Mouse (Mus musculus) kidney, postnatal 14 days (tissue): ENCODE results near the gene Lin28b.

ENCODE experiments used
- DNase-seq: peaks from one replicate; pipeline ENCODE4 v3.0.0; 2022; ENCODE audit warnings: mixed read lengths

The Lin28b gene

DNA sequence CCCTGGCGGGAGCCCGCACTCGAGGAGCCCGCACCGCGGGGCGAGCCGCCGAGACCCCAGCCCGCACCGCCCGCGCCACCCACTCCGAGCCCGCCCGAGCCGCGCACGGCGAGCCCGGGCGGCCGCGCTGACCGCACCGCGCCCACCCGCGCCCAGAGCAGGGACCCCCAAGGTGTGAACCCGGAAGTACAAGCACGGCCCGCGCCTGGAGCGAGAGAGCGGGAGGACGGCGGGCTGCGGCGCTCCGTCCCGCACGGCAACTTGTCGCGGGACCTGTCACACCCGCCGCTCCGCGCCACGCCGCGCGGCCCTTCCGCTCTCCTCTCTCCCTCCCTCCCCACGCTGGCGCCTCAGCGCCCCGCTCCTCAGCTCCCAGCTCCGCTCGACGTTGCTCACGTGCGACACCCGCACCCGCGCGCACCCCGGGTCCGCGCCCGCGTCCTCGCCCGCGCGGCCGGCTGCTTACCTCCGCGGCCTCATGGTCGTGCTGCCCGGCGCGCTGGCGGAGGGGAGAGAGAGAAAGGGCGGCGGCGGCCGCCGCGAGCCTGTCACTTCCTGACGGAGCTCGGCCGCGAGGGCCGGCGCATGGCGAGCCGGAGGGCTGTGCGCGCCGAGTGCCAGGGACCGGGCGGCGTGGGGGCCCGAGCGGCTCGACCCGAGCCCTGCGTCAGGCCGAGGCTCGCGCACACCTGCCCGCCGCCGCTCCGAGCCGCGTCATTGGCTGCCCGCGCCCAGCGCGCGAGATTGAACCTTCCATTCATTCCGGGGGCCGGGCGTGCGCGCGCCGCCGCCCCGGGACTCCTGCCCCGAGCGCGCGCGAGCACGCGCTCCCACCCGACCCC lies at the start of gene Lin28b:
Gene Lin28b (minus strand): TSS at position 635 of the 842 bp plus-strand sequence.
- peak; percentile 24 for DNase-seq

DNA sequence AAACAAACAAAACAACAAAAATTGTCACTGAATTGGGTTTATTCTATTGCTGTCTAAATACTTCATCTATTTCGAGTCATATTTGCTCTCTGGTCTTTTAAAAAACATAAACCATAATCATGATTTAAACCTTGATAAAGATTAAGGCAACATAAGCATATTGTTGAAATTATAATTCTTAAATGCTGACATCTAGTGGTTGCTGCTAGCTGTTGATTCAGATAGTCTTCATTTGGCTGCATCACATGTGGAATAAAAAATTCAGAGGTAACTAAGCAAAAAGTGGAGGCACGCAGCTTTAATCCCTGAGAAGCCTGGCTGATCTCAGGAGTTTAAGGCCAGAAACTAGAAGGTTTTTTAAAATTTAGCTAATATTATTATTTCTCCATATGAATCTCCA lies 25.6 kb upstream of the Lin28b start:
- no peak for DNase-seq

DNA sequence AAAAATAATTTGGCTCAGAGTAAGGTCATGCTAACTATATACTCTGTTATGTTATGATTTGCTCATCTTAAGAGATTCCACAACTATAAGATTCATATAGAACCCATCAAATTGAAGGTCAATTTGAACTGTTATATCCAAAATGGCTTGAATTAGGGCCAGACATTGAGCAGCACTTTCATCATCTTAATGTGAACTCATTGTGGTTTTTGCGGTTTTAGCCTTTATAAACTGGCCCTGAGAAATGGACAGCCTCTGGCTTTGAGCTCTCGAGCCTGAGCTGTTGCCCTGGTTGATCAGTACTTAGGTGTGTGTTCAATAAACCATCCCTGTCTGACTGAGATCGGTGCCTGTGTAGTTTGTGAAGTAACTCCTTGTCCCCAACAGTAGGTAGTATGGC lies 24.5 kb upstream of the Lin28b start:
- DNase-seq = no peak

DNA sequence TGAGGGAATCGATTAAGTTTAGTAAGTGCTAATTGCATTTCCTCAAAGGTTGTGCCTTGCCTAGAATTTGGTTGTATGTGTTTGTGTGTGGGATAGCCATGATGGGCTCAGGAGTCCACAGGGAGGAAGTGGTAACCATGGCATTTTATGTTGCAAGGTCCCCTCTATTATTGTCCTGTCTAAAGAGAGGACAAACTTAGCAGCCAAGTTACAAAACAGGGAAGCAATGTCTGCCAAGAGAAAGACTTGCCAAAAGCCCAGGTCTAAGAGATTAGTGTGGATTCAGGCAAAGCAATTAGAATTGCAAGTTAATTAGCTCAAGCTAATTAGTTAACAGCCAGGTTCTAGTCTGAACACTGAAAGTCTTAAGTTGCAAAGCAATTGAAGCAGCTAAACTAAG lies 14.1 kb upstream of the Lin28b start:
- DNase-seq = no peak

DNA sequence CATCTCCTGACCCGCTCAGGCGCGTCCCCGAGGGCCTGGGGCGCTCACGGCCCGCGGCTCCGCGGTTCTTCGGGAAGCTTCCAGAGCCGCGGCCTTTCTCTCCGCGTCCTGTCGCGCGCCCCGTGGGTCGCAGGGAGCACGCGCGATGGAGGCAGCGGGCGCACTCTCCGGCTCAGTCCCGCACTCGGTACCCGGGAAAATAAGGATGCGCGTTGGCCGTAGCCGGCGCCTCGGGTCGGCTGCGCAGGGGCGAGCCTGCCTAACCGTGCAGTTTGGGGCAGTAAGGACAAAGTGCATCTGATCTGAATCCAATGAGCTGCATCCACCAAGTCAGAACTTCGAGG lies 380 bp upstream of the Lin28b start:
- no peak for DNase-seq

DNA sequence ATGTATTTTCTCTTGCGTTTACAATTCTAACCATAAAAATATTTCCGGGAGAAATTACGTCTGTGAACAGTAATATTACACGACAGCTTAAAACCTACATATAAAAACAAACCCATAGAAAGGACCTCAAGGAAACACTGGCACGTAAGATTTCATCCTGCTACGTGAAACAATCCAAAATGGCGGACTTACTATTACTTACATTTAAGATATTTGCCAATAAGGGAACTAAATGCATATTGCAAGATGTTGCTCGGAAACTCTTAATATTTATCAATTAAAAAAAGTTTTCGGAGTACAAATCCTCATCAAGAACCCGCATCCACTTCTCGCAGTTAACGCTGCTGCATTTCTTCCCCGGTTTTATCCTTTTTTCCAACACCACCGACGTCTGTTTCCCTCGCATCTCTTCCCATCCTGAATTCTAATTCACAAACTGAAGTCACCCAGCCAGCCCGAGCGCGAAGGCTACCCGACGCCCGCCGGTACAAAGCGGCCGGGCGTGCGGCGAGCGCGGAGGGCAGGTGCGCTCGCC lies 902 bp downstream of the Lin28b start:
- DNase-seq = no peak

GRCm38 (mm10) chr10:45483210-45483609 lies 3.0 kb downstream of the Lin28b start:
- no peak for DNase-seq

DNA sequence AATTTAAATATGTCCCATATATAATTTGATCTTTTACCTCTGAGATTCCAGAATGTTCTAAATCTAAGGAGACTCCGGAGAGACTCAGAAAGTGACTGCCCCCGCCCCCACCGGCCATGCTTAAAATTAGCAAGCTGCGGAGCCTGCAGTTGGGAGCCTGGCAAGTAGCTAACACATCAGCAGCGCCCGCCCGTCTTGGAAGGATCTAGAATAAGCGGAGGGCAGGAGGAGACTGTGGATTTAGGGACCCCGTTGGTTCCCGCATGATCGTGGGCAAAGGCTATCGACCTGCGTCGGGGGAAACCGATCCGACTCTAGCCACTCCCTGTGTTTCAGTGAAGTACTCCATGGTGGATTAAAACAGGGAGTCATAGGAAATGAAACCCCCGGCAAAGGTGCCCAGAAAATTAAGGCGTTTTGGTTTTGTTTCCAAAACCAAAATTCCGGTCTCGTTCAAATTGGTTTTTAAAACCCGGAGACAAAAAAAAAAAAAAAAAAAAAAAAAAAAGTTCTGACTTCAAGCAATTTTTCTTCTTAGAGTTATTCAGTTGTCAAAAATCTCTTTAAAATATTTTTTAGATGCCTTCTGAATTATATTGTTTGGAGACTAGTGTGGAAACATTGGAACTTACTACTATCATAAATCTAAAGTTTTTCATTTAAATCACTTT lies 12.4 kb downstream of the Lin28b start:
- DNase-seq = no peak

- no peak for DNase-seq
Observed at GRCm38 (mm10) chr10:45473143-45473484, 13.1 kb downstream of the Lin28b start.

GRCm38 (mm10) chr10:45472431-45473142 lies 13.6 kb downstream of the Lin28b start:
- no peak for DNase-seq

DNA sequence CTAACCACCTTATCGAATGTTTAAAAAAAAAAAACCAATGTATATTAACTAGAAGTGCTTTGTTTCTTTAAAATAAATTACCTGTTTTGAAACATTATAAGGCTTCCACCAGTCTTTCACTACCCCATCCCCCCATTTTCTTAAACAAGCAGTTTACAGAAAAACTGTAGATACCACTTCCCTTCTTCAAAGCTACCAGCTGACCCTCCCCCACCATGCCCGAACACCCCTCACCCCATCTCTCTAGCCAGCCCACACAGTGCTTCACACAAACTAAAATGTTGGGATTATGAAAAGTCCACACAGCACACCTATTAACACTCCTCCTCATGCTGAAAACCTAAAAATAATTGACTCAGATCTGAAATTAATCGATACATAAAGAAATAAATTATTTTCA lies 14.9 kb downstream of the Lin28b start:
- no peak for DNase-seq

DNA sequence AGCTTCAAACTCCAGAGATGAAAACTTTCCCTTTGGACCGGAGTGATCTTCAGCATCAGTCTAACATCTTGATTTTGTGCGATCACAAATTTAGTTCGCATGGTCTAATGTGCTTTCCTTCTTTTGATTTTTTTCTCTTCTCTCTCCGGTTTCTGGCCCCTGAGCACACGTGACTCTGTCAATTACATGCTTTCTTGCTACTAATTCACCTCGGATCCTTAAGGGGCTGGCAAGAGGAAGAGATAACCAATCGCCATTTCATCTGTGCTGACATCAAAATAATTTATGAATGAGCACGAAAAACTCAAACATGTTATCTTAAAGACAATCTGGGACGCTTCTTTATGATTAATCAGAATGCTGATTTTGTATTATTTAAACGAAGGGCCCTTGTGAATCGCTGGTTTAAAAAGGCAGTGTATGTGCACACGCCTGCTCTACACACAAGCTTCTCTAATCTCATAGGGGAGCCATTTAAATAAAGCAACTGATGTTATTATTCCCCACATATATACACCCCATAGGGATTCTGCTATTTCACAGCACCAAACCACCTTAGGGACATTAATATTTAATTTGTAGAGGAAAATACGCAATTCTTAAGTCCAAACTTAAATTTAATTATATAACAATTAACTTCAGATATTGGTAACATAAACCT lies 16.0 kb downstream of the Lin28b start:
- no peak for DNase-seq

- DNase-seq = no peak
Observed at GRCm38 (mm10) chr10:45469027-45469996, 16.9 kb downstream of the Lin28b start.

DNA sequence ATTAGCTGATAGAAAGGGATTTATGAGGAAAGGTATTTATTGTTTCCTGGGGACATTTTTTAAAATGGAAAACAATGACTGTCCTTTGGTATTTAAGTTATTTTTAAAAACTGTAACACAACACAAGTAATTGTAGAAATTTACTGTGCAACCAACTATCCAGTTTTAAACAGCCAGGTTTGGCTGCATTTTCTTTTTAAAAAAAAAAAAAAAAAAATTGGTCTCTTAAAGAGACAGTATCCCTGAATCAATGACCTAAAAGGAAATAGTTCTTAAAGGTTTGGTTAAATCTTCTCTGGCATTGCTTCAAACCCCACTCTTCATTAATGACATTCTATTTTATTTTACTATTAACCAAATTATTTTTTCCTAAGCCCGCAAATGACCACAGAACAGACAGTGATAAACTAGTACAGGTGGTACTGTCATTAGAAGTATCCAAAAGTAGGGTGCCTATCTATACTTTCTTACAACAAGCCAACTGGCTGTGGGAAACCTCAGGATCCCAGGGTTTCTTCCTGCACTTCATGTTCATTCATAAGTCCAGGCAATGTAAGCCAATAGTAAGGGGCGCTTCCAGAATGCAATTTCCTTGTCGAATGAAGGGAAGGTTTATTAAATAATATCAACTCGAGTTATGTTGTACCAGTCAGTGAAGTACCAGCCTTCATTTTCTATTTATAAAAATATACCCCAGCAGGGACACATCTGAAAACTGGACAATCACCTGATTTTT lies 17.8 kb downstream of the Lin28b start:
- DNase-seq = no peak

DNA sequence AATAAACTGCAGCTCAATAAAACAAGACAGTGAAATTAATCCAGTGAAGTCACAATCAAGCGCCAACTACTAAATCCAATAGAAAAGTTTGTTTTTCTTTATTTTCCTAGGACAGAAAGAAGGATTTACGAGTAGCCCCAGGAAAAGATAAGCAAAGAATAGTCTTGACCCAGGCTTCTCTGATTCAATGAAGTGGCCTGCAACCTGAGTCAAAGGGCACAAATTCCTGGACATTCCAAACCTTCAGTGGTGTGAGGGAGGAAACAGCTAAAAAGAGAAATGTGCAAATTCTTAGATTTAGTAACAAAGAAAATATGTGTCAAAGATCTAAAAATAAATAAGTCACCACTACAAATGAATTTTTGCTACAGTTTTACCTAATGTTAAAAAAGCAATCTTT lies 27.6 kb downstream of the Lin28b start:
- DNase-seq = no peak

GRCm38 (mm10) chr10:45458074-45458473 lies 28.1 kb downstream of the Lin28b start:
- no peak for DNase-seq

GRCm38 (mm10) chr10:45446625-45447024 lies 39.6 kb downstream of the Lin28b start:
- no peak for DNase-seq

DNA sequence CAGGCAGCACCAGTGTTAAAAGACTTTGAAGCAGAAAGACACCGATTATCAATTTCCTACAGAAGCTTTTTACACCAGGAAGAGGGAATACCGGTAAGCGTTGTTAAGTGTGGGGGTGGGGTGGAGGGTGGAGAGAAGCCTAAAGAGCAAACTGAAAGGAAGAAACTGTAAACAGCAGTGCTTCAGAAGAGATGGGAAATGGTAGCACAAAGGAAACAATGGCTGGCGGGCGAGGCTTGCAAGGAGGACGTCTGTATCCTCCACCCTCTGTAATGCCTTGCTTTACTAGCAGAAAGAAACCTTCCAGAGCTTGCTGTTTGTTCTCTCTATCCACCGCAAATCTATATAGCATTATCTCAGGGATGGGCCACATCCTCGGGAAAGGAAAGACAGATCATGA lies 40.0 kb downstream of the Lin28b start:
- DNase-seq = no peak

DNA sequence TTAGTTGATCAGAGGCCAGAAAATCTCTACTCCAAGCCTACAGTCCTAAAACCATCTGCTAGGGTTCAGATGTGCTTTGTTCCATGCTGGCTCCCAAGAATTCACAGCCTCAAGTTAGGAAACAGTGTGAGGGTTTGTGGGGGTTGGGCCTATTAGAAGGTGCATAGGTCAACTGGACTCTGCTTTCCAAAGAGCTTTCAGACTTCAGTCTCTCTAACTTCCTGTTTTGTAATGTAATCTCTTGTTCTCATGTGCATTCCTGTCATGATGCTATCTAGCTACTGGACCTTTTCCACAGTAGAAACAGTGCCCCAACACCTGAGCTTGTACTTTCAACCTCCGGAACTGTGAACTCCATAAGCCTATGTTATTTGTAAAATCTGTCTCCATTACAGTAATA lies 63.8 kb downstream of the Lin28b start:
- DNase-seq = no peak

DNA sequence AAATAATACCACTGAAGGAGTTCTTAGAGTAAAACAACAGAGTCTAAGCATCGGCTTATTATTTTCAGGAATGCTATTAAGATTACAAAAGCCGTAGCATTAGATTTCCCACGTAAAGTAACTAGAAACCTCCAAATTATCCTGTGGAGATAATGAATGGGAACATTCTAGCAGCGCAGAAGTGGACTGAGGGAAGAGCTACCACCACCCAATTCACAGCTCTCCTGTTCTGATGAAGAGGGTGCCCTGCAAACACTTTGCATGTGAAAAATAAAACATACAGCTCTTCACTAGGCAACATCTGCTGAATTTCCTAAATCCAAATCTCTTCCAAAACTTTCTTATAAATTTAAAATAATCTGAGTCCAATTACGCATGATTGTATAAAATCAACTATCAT lies 74.1 kb downstream of the Lin28b start:
- DNase-seq = no peak

DNA sequence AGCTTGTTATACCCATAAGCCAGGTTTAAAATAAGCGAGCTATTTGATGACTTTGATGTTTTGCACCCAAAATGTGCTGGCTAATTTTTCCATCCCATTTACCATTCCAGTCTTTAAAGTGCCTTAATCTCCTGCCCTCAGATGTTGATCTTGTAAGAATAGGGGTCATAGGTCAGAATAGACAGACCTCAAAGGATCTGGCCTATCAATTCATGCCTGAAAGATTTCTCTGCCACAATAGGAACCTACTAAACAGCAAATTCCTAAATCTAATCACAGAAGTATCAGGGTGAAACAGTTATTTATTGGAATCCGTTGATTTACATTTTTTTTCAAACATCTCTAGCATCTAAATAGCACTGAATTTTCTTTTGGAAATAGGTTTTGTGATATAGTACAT lies 74.5 kb downstream of the Lin28b start:
- no peak for DNase-seq
